Mouse (Mus musculus): ENCODE data around the gene C130032M10Rik.
A peak's percentile ranks its signal among the peaks of the same experiment; 100 is the strongest.

GRCm38 (mm10) chr9:114498218-114498617 is 17.3 kb upstream of the C130032M10Rik start:
- TF ChIP-seq CTCF (IDR thresholded peaks at IDR 0.05; ENCODE audit: borderline replicate concordance, insufficient read depth, low read length) (peak; percentile 91), POLR2A (IDR thresholded peaks at IDR 0.05; ENCODE audit: low read depth, low read length) (no peak)
